Mouse (Mus musculus) heart, embryonic 15.5 days (tissue): ENCODE measurements around the gene Slc46a1. TPM values are rescaled to one million over a fixed set of nuclear protein-coding genes. Genes with fewer than 3 reads are reported as not detected.

Experiments used
- ATAC-seq: fragments of 200-750 bp; cut with Nextera tagmentation; replicated peaks from 2 replicates; pipeline ENCODE4 v1.8.0; 2017; ENCODE audit warnings: low read depth, moderate TSS enrichment; ENCODE audit not compliant: insufficient number of reproducible peaks, insufficient read depth, low FRiP score
- H3K27ac ChIP-seq: fragments of 300-500 bp; sonication (generic); 2 replicates; pipeline ENCODE4 v1.5.1; 2015; ENCODE audit warnings: mild to moderate bottlenecking, inconsistent platforms
- H3K27me3 ChIP-seq: fragments of 300-500 bp; sonication (generic); 2 replicates; pipeline ENCODE4 v1.6.1; 2015; ENCODE audit warnings: inconsistent platforms
- H3K36me3 ChIP-seq: fragments of 300-500 bp; sonication (generic); 2 replicates; pipeline ENCODE4 v1.6.1; 2015; ENCODE audit warnings: mild to moderate bottlenecking, inconsistent platforms
- H3K4me1 ChIP-seq: fragments of 300-500 bp; sonication (generic); replicated peaks from 2 replicates; pipeline ENCODE4 v1.6.1; 2015; ENCODE audit warnings: inconsistent platforms
- H3K4me2 ChIP-seq: fragments of 300-500 bp; sonication (generic); 2 replicates; pipeline ENCODE4 v1.6.1; 2015; ENCODE audit warnings: inconsistent platforms, mild to moderate bottlenecking, moderate library complexity
- H3K4me3 ChIP-seq: fragments of 300-500 bp; sonication (generic); 2 replicates; pipeline ENCODE4 v1.5.1; 2015; ENCODE audit warnings: mild to moderate bottlenecking, inconsistent platforms
- H3K9ac ChIP-seq: fragments of 300-500 bp; sonication (generic); 2 replicates; pipeline ENCODE4 v1.6.1; 2015; ENCODE audit warnings: mild to moderate bottlenecking, inconsistent platforms
- H3K9me3 ChIP-seq: fragments of 300-500 bp; sonication (generic); replicated peaks from 2 replicates; pipeline ENCODE4 v1.6.1; 2016; ENCODE audit warnings: inconsistent platforms
- WGBS: fragments of 180-500 bp; shearing (Covaris S2); methylation state at CpG from one replicate; pipeline ENCODE4 v1.1.7; 2015; ENCODE audit warnings: mixed read lengths; 5-methylcytosine and 5-hydroxymethylcytosine counted together
- polyA plus RNA-seq: library from polyadenylated mRNA; unstranded; fragments of >200 nt; fragmentation: Nextera tagmentation; extraction: Ambion mirVana; gene quantifications from 2 replicates; pipeline ENCODE4 v1.2.1, GENCODE M21; 2015

Slc46a1 gene
- polyA plus RNA-seq, 1 experiment from 2014 or later = 6.5 TPM

DNA sequence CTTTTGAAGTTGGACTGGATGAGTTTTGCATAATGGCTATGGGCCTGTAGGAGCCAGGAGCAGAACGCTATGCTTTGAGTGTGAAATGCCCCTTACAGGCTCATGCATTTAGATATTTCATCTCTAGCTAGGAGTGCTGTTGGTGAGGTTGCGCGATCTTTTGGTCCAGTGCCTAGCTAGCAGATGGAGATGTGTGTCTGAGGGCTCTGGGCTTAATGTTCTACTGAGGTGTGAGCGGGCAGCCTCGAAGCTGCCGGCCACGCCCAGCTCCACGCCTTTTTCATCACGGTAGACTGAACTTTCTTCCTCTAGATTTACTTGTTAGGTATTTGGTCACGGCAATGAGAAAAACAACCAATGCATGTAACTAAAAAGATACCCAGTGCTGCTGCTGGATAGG lies 34.3 kb upstream of the Slc46a1 start:
- Histone ChIP-seq H3K36me3 (no peaks in the 10 kb centered on the region), H3K27me3 (no peaks in the 10 kb centered on the region), H3K9ac (no peak overlapping the region), H3K4me3 (no peak overlapping the region), H3K27ac (no peak overlapping the region), H3K4me2 (no peak overlapping the region), H3K9me3 (no peaks in the 10 kb centered on the region), H3K4me1 (peaks cover 8% of the 10 kb centered on the region)
- WGBS = 85% methylated on average over 10 of the region's 10 CpGs
- no peak for ATAC-seq

DNA sequence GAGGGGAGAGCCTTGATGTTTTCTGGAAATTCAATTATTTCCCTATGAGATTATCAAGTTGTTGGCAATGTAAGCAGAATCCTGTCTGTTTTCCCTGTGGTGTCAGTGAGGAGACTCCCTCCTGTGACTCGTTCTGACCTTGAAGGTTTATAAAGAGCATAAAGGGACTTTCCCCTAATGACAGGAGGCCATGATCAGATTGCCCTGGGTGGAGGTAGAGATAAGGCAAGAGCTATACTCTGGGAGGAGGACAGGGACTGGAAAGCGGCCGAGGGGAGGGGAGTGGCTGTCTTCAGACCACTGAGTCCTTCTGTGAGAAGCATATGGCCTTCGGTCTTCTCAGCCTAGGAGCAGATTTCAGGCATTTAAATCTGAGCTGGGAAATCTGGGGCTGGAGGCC lies 31.4 kb upstream of the Slc46a1 start:
- no peaks in the 10 kb centered on the region for H3K36me3 ChIP-seq
- H3K27me3 ChIP-seq = no peaks in the 10 kb centered on the region
- H3K27ac ChIP-seq = no peak overlapping the region
- no peak overlapping the region for H3K9ac ChIP-seq
- no peak overlapping the region for H3K4me2 ChIP-seq
- ATAC-seq = no peak
- no peaks in the 10 kb centered on the region for H3K9me3 ChIP-seq
- H3K4me1 ChIP-seq = peaks cover 8% of the 10 kb centered on the region
- no peak overlapping the region for H3K4me3 ChIP-seq
- WGBS = 24% methylated on average over 4 of the region's 4 CpGs

DNA sequence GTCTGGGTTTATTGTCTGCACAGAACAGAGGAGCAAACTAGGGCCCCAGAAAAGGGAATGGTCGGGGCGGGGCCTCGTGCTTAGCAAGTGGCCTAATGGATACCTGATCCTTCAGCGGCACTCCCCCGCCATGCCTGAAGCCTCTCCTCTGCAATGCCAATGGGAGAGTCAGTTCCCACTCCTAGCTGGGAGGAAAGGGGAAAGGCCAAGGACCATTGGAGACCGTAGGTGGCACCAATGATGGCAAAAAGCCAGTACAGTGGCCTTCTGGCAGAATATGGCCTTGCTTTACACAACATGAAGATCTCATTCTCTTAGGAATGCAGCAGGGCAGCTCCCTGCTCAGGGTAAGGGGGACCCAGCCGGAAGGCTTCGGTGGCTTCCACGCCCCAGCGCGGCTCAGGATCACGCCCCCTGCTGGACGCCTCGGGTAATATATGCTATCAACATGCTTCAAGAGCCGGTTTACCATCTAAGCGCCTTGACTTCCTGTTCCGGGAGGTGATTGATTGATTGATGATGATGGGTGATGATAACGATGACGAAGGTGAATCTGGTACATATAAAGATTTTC lies 29.6 kb upstream of the Slc46a1 start:
- H3K4me2 ChIP-seq = peak overlapping the region; percentile 22
- H3K9me3 ChIP-seq = no peaks in the 10 kb centered on the region
- no peak overlapping the region for H3K27ac ChIP-seq
- ATAC-seq = no peak
- H3K4me3 ChIP-seq = 0 out of 2 replicates have a peak overlapping the region, but pooled peaks have one; percentile 3
- no peak overlapping the region for H3K9ac ChIP-seq
- WGBS = 9% methylated on average over 19 of the region's 19 CpGs
- H3K36me3 ChIP-seq = no peaks in the 10 kb centered on the region
- H3K4me1 ChIP-seq = peaks cover 8% of the 10 kb centered on the region
- no peaks in the 10 kb centered on the region for H3K27me3 ChIP-seq

DNA sequence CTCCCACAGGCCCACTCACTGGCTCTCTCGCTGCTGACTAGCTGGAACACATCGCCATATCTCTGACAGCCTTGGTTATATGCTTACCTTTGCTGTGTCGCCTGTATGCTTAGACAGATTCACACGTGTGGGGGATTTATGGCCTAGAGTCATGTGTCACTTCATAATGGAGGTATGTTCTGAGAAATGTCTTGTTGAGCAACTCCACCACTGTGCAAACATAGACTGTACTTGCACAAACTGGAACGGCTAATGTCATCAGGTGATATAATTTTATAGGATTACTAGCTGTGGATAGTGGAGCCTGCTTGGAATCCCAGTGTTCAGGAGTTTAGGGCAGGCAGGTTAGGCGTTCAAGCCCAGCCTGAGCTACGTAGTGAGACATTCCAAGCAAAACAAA lies 28.3 kb upstream of the Slc46a1 start:
- WGBS = 87% methylated on average over 7 of the region's 7 CpGs
- no peaks in the 10 kb centered on the region for H3K9me3 ChIP-seq
- H3K36me3 ChIP-seq = no peaks in the 10 kb centered on the region
- H3K4me2 ChIP-seq = no peak overlapping the region
- no peaks in the 10 kb centered on the region for H3K27me3 ChIP-seq
- no peak for ATAC-seq
- H3K9ac ChIP-seq = no peak overlapping the region
- no peak overlapping the region for H3K27ac ChIP-seq
- no peak overlapping the region for H3K4me3 ChIP-seq
- H3K4me1 ChIP-seq = peaks cover 8% of the 10 kb centered on the region

- Histone ChIP-seq H3K36me3 (no peaks in the 10 kb centered on the region), H3K9me3 (no peaks in the 10 kb centered on the region), H3K27me3 (no peaks in the 10 kb centered on the region), H3K9ac (no peak overlapping the region), H3K4me3 (no peak overlapping the region), H3K4me1 (peaks cover 8% of the 10 kb centered on the region), H3K4me2 (no peak overlapping the region), H3K27ac (no peak overlapping the region)
- no peak for ATAC-seq
- WGBS = 49% methylated on average over 3 of the region's 3 CpGs
These were observed 27.0 kb upstream of the Slc46a1 start for GRCm38 (mm10) chr11:78438399-78438930.

DNA sequence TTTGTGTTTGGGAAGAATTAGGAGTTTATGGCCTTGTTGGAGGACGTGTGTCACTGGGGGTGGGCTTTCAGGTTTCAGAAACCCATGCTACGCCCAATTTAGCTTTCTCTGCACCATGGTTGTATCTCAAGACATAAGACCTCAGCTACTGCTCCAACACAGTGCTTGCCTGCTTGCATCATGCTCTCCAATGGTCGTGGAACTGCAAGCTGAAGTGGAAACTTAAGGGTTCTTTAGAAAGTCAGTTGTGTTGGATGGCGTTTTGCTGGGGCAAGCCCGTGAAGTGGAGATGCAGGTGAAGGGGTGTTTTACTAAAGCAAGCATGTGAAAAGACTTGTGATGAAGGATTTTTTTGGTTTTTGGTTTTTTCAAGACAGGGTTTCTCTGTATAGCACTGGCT lies 22.4 kb upstream of the Slc46a1 start:
- Histone ChIP-seq H3K36me3 (no peaks in the 10 kb centered on the region), H3K27ac (no peak overlapping the region), H3K9ac (no peak overlapping the region), H3K27me3 (no peaks in the 10 kb centered on the region), H3K4me1 (no peaks in the 10 kb centered on the region), H3K4me2 (no peak overlapping the region), H3K4me3 (no peak overlapping the region), H3K9me3 (no peaks in the 10 kb centered on the region)
- 72% methylated on average over 5 of the region's 5 CpGs for WGBS
- no peak for ATAC-seq

DNA sequence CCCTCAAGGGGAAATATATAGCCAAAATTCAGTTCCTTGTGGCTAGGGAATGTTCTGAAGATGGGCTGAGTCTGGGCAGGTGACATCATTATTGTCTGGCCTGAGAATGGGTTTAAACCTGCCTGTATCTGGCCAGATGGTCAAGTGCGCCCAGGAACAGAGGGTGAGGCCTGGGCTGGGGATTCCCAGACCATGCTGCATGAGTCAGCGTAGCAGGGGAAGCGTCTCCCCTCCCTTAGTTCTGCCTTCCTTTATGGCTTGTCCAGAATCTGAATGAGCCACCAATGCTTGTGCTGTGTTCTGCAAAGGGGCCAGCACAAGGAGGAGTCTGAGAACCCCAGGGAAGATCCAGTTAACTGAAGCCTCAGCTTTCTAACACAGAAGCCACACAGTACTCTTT lies 18.3 kb upstream of the Slc46a1 start:
- Histone ChIP-seq H3K9me3 (no peaks in the 10 kb centered on the region), H3K36me3 (no peaks in the 10 kb centered on the region), H3K4me3 (no peak overlapping the region), H3K27ac (no peak overlapping the region), H3K9ac (no peak overlapping the region), H3K4me2 (no peak overlapping the region), H3K4me1 (no peaks in the 10 kb centered on the region), H3K27me3 (no peaks in the 10 kb centered on the region)
- ATAC-seq = no peak
- 59% methylated on average over 3 of the region's 3 CpGs for WGBS

- Histone ChIP-seq H3K27me3 (no peaks in the 10 kb centered on the region), H3K9me3 (no peaks in the 10 kb centered on the region), H3K9ac (no peak overlapping the region), H3K4me2 (no peak overlapping the region), H3K27ac (no peak overlapping the region), H3K4me3 (no peak overlapping the region), H3K36me3 (no peaks in the 10 kb centered on the region), H3K4me1 (no peaks in the 10 kb centered on the region)
- ATAC-seq = no peak
- 89% methylated on average over 1 of the region's 1 CpGs for WGBS
These were observed 17.3 kb upstream of the Slc46a1 start for GRCm38 (mm10) chr11:78448242-78448641.

- no peak for ATAC-seq
- Histone ChIP-seq H3K9ac (no peak overlapping the region), H3K27ac (no peak overlapping the region), H3K9me3 (no peaks in the 10 kb centered on the region), H3K36me3 (no peaks in the 10 kb centered on the region), H3K27me3 (no peaks in the 10 kb centered on the region), H3K4me1 (no peaks in the 10 kb centered on the region), H3K4me2 (no peak overlapping the region), H3K4me3 (no peak overlapping the region)
- WGBS = 24% methylated on average over 2 of the region's 2 CpGs
These were observed 15.2 kb upstream of the Slc46a1 start for GRCm38 (mm10) chr11:78450337-78450736.

DNA sequence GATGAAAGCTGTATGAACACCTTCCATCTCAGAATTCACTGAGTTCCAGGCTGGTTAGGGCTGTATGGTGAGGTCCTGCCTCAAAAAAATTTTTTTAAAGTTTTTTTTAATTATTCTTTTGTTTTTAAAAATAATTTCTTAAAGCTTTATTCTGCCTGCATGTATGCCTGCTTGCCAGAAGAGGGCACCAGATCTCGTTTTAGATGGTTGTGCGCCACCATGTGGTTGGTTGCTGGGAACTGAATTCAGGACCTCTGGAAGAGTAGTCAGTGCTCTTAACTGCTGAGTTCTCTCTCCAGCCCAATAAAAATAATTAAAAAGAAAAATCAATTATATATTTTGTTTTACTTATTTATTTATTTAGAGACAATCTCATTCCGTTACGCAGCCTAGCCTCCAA lies 11.8 kb upstream of the Slc46a1 start:
- no peak overlapping the region for H3K27ac ChIP-seq
- H3K36me3 ChIP-seq = no peaks in the 10 kb centered on the region
- H3K4me1 ChIP-seq = 0 out of 2 replicates have a peak, but pooled peaks cover 4% of the 10 kb centered on the region
- H3K9me3 ChIP-seq = no peaks in the 10 kb centered on the region
- H3K4me2 ChIP-seq = no peak overlapping the region
- no peak overlapping the region for H3K4me3 ChIP-seq
- H3K27me3 ChIP-seq = no peaks in the 10 kb centered on the region; the same call in 1 of the 2 replicates
- no peak for ATAC-seq
- 12% methylated on average over 4 of the region's 4 CpGs for WGBS
- no peak overlapping the region for H3K9ac ChIP-seq

GRCm38 (mm10) chr11:78454276-78454675 lies 11.2 kb upstream of the Slc46a1 start:
- ATAC-seq = no peak
- H3K9ac ChIP-seq = no peak overlapping the region
- no peak overlapping the region for H3K4me3 ChIP-seq
- WGBS = 62% methylated on average over 7 of the region's 7 CpGs
- H3K4me2 ChIP-seq = no peak overlapping the region
- no peaks in the 10 kb centered on the region; the same call in 1 of the 2 replicates for H3K27me3 ChIP-seq
- H3K9me3 ChIP-seq = no peaks in the 10 kb centered on the region
- H3K4me1 ChIP-seq = 0 out of 2 replicates have a peak, but pooled peaks cover 4% of the 10 kb centered on the region
- H3K27ac ChIP-seq = no peak overlapping the region
- H3K36me3 ChIP-seq = no peaks in the 10 kb centered on the region

GRCm38 (mm10) chr11:78455308-78455707 lies 10.2 kb upstream of the Slc46a1 start:
- WGBS = 26% methylated on average over 5 of the region's 5 CpGs
- no peaks in the 10 kb centered on the region; the same call in 1 of the 2 replicates for H3K27me3 ChIP-seq
- H3K9me3 ChIP-seq = no peaks in the 10 kb centered on the region
- ATAC-seq = no peak
- H3K9ac ChIP-seq = no peak overlapping the region
- H3K4me3 ChIP-seq = no peak overlapping the region
- no peak overlapping the region for H3K27ac ChIP-seq
- H3K36me3 ChIP-seq = no peaks in the 10 kb centered on the region
- H3K4me2 ChIP-seq = no peak overlapping the region
- H3K4me1 ChIP-seq = 0 out of 2 replicates have a peak, but pooled peaks cover 4% of the 10 kb centered on the region
